Mouse (Mus musculus) megakaryocyte-erythroid progenitor cell, adult 5 weeks (primary cell): ENCODE data around the gene Ms4a10. TPM values are rescaled to one million over a fixed set of nuclear protein-coding genes. Genes with fewer than 3 reads are reported as not detected.

Source experiments
- polyA plus RNA-seq: library from polyadenylated mRNA; stranded (reverse); fragments of >175 nt; gene quantifications from 2 replicates; pipeline ENCODE4 v1.2.3, GENCODE M21; 2012

Gene Ms4a10
- not detected in 2 replicates for polyA plus RNA-seq

DNA sequence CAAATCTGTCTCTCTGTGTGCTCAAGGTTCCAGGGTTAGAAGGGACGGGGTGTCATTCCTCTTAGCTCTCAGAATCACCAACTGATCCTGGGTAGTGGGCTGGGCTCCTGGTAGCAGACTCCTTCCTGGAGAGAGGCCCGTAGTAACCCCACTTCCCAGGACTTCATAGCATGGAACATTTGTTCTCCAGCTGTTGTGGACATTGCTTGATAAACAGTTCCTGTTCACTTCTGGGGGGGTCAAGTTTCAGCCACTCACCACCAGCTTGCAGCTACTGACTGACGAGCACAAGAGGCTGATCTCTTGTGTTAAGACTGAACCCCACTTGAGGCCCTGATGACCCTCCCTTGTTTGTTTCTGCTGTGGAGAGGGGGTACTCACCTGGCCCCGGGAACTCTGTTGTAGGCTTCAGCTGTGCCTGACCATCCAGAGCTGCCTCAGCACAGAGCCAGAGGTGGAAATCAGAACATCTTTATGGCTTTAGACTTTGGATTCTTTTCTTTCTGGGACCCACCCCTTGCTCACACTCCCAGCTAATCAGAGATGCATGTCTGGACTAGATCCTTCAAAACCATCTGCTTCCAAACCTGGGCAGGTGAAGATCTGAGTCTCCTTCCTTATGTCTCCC is at the start of gene Ms4a10:
TSS of gene Ms4a10 (minus strand) at position 433 of the 628 bp plus-strand sequence.

DNA sequence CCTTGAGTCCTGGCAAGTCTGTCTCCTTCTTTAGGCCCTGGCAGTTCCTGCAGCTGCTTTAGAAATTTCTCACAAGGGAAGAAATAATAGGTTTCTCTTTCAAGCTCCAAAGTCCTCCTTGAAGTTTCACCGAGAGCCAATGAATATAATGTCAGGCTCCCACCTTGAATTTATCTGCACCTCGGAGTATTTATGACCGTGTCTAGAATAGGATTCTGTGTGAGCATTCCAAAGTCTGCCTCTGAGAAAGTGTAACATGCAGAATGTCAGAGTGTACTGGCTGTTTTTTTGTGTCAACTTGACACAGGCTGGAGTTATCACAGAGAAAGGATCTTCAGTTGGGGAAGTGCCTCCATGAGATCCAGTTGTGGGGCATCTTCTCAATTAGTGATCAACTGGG is 43.4 kb upstream of the Ms4a10 start, which contains the start of gene Ms4a18:
TSS of gene Ms4a18 (minus strand) at position 141 of the 400 bp plus-strand sequence.

DNA sequence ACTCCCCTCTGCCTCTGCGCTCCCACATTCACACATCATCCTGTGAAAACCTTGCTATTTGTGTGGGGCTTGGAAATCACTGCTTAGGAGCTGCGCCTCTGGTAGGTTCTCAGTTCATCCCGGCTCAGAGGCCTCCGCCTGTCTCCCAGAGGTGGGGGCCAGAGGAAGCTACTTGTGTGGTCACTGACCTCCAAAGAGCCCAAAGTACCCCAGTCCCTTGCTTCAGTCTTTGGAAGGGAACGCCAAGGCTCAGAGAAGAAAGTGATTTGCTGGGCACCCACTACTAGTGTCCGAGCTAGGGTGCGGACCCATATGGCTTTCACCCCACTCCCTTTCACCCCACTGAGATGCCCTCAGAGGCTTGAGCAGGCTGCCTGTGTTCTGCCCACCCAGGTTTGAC is 18.7 kb upstream of the Ms4a10 start, which contains the start of gene Ms4a15:
TSS of gene Ms4a15 (minus strand) at position 101 of the 400 bp plus-strand sequence.

DNA sequence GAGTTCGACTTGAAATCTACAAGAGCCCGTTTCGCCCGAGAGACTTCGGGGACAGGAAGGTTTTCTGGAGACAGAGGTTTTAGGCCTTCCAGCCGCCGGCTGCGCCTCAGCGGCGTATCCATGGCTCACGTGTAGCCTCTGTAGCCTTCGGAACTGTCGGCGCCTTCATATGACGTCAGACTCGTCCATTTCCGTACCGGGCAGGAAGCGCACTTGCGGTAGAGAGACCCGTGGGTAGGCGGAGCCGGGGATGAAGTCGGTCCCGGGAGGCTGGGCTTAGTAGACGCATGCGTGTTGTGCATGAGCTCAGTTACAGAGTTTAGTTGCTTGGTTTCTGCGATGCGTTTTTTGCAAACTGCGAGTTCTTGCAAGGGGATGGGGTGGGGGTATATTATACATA is 25.4 kb downstream of the Ms4a10 start, which contains the start of gene Ccdc86:
TSS of gene Ccdc86 (minus strand) at position 155 of the 400 bp plus-strand sequence.

DNA sequence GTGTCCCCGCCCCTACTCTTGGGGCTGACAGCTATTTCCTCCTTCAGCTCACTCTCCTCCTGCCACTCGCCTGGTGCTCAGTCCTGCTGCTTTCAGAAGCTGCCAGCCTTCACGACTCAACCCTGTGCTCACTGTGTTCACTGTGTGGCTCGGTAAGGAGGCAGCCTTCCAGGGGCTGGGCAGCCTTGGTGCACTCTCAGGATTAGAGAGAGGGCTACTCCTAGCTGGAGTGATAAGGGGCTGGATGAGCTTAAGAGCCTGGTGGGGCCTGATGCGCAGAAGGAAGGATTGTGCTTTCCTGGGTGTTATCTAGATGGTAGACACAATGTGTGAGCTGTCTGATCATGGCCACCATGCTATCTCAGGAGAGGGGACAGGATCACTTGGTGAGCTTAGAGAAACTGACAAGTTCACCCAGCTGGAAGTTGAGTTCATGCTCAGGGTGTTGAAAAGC is 37.3 kb downstream of the Ms4a10 start, which contains the start of gene Ptgdr2:
TSS of gene Ptgdr2 (plus strand) at position 51 of the 454 bp plus-strand sequence.

DNA sequence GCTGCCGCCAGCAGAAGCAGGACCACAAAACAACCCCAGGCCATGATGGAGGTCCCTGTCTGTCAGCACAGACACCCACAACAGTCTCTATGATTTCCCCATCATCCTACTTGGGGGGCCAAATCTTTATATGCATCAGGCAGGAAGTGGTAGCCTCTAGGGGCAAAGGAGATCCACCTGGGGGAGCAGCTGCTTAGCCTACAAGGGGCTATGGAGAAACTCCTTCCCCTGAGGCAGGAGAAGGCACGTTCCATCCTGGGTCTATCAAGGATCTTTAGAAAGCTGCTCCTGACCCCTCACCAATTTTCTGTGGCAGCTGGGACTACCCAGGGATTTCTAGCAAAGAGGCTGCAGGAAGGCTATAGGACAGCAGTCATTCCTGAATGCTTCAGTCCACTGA is 53.9 kb downstream of the Ms4a10 start, which contains the start of gene Zp1:
TSS of gene Zp1 (minus strand) at position 101 of the 400 bp plus-strand sequence.

Other genes starting within 250 kb of the Ms4a10 start
- 0.34 and 0.37 TPM in 2 replicates for gene Cd5, start 235.7 kb downstream of the Ms4a10 start, polyA plus RNA-seq
- gene Cd6, start 144.6 kb downstream of the Ms4a10 start, polyA plus RNA-seq, result 1.1 and 1.6 TPM in 2 replicates
- gene Slc15a3, start 134.9 kb downstream of the Ms4a10 start, polyA plus RNA-seq, result 2.4 and 2.5 TPM in 2 replicates
- gene Tmem132a, start 104.7 kb downstream of the Ms4a10 start, polyA plus RNA-seq, result 2.5 and 2.6 TPM in 2 replicates
- gene Tmem109, start 92.7 kb downstream of the Ms4a10 start, polyA plus RNA-seq, result 31.8 and 33.0 TPM in 2 replicates
- 86.3 and 92.4 TPM in 2 replicates for gene Prpf19, start 79.4 kb downstream of the Ms4a10 start, polyA plus RNA-seq
- gene Zp1, start 54.0 kb downstream of the Ms4a10 start, polyA plus RNA-seq, result not detected in 2 replicates
- gene Ptgdr2, start 37.5 kb downstream of the Ms4a10 start, polyA plus RNA-seq, result 0.15 and 0.18 TPM in 2 replicates
- gene Ccdc86, start 25.4 kb downstream of the Ms4a10 start, polyA plus RNA-seq, result 56.1 and 58.1 TPM in 2 replicates
- gene Ms4a15, start 18.6 kb upstream of the Ms4a10 start, polyA plus RNA-seq, result not detected in 2 replicates
- gene Ms4a18, start 43.4 kb upstream of the Ms4a10 start, polyA plus RNA-seq, result not detected in 2 replicates
- not detected in 2 replicates for gene Ms4a8a, start 106.4 kb upstream of the Ms4a10 start, polyA plus RNA-seq
- not detected in 2 replicates for gene 1700017D01Rik, start 156.2 kb upstream of the Ms4a10 start, polyA plus RNA-seq
- not detected in 2 replicates for gene 1700025F22Rik, start 190.7 kb upstream of the Ms4a10 start, polyA plus RNA-seq
- gene Ms4a13, start 222.1 kb upstream of the Ms4a10 start, polyA plus RNA-seq, result not detected in 2 replicates